Mouse (Mus musculus): ENCODE measurements around the gene Hist1h1c.

DNA sequence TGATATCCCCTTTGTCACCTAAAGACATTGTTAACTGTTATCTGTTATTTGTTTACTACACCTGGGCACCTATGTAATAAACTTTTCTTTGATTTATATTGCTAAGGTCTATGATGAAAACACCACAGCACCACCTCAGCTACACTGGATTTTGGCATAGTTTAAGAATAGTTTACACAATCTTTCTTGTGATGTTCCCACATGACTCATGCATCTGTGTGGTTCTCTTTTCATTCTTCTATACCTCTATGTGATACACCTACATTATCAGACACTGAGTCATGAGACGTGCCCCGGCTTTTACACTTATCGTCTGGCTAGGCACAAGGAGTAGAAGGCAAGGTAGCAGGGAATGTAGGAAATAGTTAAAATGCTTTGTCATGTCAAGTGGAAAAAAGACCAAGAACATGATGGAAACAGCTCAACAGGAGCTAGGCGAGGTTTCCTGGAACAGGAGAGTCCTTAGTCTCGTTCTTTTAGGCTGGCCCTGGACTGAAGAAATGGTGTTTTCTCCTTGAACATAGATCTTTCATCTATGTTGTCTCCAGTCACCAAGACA lies 11.0 kb downstream of the Hist1h1c start:
- TF ChIP-seq CTCF (IDR thresholded peaks at IDR 0.05; ENCODE audit: low read depth, low read length): no peak
- TF ChIP-seq GATA2 (IDR thresholded peaks at IDR 0.05; ENCODE audit: borderline replicate concordance, low read depth, low read length): no peak
- no peak for TF ChIP-seq GATA1 (IDR thresholded peaks at IDR 0.05; ENCODE audit: borderline replicate concordance, low read length)

Measured in G1E (cell line).